Mouse (Mus musculus) 3T3-L1 (cell line): ENCODE results near the gene Gm49630.
"Not testable (repeated sequence)": the region's sequence is repeated elsewhere in the genome, so short reads cannot be mapped to it uniquely, and the experiment has no call there.

ENCODE experiments used
- DNase-seq: peaks from one replicate; pipeline ENCODE4 v3.0.0-alpha.2; 2015; ENCODE audit warnings: low read depth, low spot score

Gm49630 gene

DNA sequence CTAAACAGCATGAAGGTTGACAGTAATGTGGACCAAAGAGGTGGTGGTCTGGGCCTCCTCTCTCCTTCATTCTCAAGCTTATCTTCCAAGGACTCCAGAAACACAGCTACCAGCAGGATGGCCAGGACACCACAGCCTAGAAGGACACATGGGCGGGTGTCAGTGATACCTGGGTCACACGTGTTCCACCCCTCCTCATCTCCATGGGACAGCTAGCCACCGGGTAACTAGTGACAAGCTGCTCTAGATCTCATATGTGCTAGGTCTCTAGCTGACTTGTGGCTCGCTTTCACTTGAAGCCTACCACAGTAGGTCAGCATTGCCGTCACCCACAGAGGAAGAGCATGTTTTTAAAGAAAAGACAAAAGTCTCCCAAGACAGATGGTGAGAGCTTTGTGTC, at the start of gene Gm49630:
Gene Gm49630, minus strand, starts transcription at position 101 of the 400 bp plus-strand sequence.
- not testable (repeated sequence) for DNase-seq

DNA sequence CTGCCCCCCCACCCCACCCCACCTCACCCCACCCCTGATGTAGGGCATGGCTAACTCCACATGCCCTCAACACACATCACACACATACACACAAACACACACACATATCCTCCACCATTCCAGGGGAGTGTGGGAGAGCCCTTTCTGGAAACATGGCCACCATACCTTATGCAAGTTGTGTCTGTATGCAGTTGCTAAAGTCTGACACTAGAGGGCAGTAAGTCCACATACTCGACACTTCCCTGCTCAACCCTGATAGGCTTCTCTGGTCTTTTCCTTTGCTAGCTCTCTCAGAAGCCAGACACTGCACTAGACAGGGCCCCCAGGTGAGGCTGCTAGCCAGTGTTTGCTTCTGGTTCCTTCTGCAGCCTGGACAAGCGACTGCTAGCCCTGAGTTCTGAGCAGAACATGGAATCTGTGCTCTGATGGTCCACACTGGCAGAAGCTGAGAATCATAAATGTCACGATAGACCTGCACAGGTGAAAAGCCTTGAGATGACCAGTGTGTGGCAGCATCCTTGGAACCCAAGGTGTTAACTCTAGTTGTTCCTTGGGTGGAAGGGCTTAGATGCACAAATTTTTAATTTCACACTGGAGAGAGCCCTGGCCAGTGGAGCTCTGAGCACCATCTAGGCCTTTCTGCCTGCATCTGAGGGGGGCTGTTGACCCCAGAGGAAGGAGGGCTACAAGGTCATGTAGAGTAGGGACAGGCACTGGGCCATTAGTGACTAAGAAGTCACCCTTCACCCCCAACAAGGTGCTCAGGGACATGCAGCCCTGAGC, 48.6 kb upstream of the Gm49630 start:
- DNase-seq = not testable (repeated sequence)

DNA sequence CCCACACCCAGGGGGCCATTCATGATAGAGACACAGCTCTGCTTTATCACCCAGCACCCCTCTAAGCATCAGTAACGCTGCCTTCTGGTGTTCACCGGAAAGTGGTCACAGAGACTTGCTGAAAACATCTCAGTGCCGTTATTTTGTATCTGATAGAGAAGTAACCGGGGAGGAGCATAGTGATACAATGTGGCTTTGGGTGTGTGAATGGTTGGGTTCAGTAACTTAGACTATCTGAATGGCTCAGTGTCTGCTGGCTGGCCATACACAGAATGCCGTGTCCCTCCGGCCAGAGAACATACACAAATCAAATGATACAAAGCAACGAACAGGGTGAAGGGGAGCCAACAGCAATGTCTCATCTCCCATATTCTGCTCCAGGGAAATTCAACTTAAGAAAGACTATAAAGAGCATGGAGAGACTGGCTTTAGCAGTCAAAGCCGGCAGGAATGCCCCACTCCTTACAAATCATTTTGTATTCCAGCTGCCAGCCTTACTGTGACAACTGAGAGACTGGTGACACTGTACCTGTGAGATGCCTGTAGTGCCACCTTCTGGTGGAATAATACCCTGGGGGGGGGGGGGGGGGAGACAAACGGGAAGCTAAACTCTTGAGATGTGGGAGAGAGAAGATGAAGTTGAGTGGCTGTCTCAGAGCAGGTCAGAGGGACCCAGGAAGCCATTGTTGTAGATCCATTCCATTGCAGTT, 43.0 kb upstream of the Gm49630 start:
- DNase-seq = not testable (repeated sequence)

DNA sequence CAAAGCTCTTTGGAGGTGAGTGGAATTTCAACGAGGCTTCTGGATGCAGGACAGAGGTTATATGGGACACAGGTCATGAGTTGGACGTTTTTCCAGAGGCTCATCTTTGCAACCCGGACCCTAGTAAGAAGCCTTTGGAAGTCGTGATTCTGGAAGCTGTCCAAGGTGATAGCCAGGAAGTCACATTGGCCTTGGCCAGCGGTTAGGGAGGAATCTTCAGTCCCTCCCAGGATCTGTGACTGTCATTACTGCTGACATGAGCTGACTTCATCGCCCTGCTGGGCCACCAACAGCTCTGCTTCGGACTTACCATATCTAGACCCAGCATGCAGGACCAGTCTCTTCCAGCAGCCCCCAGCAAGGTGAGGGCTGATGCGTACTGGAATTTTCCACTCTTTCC, 41.6 kb upstream of the Gm49630 start:
- not testable (repeated sequence) for DNase-seq

GRCm38 (mm10) chr17:7399770-7400169, 28.0 kb upstream of the Gm49630 start:
- DNase-seq = not testable (repeated sequence)

- not testable (repeated sequence) for DNase-seq
Observed at GRCm38 (mm10) chr17:7398198-7398847, 26.5 kb upstream of the Gm49630 start.

GRCm38 (mm10) chr17:7397079-7397478, 25.3 kb upstream of the Gm49630 start:
- not testable (repeated sequence) for DNase-seq

DNA sequence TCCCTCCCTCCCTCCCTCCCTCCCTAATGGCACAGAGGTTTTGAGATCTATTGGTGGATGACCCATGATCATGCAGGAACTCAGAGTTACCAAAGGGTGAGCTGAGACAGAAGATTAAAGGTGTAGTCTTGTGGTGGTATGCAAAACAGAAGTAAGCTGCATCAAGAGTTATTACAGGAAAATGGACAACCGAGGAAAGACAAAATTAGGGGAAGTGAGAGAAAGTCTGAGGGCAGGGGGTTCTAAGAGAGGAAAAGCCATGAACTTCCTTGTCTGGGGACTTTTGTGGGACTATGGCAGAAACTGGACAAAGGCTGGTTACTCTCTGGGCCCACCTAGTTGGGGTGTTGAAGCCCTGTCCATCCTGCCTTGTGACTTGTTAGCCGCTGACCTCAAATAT, 24.5 kb upstream of the Gm49630 start:
- not testable (repeated sequence) for DNase-seq

DNA sequence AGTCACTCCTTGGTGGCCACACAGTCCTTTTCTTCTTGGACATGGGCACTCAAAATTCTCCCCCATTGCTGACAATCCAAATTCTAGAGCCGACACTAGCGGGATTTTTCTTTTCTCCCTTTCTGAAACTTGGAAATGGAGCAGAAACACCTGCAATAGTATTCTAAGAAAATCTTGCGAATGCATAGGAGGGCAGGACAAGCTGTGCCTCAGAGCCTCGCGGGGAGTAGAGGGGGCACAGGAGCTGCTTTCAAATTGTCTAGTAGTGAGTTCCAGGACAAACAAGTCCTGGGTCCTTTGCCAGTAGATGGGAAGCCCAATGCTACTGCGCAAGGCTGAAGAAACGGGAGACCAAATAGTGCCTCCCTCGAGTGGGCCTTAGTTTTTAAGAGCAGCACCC, 23.9 kb upstream of the Gm49630 start:
- DNase-seq = not testable (repeated sequence)

- DNase-seq = not testable (repeated sequence)
Observed at GRCm38 (mm10) chr17:7395116-7395515, 23.3 kb upstream of the Gm49630 start.

DNA sequence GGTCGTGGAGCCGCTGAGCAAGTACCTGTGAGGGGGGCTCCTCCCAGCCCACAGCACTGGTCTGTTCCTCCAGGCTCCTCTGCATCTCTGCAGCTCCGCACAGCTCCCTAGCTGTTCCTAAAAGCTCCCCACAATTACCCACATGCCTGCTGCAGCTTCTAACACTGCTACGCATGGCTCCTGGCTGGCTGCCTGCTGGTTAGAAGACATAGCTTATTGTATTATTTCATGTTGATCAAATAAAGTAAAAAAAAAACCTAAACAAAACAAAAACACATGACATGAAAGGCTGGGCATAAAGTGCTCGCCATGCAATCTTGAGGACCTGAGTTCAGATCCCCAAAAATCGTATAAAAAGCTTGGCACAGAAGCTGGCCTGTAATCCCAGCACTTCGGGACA, 18.1 kb upstream of the Gm49630 start:
- not testable (repeated sequence) for DNase-seq

DNA sequence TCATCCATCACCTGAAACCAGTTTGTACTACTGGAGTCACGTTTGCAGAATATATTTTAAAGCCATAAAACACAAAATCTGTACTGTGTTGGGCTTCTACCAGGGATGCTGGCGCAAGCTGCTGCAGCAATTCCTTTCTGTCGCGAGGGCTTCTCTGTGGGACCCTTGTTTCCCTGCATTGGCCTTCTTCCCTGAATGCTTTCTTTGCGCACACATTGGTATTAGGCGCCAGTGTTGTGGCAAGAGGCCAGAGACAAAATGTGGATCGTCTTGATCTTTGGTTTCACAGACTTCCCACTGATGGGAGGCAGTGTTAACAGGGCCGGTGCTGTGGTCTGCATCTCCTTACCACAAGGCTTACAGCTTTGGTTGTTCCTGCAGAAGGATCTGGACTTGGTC, 17.2 kb upstream of the Gm49630 start:
- DNase-seq = not testable (repeated sequence)

DNA sequence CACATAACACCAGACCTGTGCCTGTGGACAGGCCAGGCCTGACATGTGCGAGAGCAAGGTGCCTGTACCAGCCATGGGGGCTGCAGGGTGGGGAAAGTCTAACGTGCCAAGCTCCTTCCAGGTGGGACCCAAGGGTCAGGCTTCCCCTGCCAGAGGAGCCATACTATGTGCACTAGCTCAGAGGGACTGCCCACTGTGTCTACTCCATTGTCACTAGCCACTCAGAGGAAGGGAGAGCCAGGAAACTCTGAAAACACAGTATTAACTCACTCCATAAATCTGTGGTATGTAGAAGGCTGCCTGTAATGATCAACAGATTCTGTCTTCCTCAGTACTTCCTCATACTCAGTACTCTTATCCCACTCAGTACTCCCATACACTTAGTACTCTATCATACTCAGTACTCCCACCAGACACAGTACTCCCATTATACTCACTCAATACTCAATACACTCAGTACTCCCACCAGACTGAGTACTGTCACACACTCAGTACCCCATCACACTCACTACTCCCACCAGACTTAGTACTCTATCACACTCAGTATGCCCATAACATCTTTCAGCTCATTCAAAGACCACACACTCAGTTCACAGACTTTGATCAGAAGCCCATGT, 16.7 kb upstream of the Gm49630 start:
- DNase-seq = not testable (repeated sequence)

GRCm38 (mm10) chr17:7386016-7386415, 14.2 kb upstream of the Gm49630 start:
- DNase-seq = peak; percentile 24

DNA sequence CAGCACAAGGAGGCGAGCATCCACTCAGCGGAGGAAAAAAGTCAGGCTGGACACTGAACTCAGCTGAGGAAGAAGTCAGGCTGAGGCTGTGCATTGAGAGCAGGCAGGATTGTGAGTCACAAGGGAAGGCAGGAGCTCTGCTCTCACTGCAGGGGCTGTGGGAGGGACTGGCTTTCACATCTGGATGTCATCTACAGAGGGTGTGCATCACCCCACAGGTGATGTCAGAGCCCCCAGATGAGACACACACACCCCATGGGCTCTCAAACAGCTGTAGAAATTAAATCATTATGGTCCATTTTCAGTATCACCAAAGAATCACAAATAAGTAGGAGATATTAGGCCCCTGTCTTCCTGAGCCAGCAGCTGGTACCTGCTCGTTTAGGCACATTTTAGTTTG, 13.6 kb upstream of the Gm49630 start, which contains the start of gene Unc93a2:
Gene Unc93a2, minus strand, starts transcription at position 101 of the 400 bp plus-strand sequence.
- peak; percentile 56 for DNase-seq

DNA sequence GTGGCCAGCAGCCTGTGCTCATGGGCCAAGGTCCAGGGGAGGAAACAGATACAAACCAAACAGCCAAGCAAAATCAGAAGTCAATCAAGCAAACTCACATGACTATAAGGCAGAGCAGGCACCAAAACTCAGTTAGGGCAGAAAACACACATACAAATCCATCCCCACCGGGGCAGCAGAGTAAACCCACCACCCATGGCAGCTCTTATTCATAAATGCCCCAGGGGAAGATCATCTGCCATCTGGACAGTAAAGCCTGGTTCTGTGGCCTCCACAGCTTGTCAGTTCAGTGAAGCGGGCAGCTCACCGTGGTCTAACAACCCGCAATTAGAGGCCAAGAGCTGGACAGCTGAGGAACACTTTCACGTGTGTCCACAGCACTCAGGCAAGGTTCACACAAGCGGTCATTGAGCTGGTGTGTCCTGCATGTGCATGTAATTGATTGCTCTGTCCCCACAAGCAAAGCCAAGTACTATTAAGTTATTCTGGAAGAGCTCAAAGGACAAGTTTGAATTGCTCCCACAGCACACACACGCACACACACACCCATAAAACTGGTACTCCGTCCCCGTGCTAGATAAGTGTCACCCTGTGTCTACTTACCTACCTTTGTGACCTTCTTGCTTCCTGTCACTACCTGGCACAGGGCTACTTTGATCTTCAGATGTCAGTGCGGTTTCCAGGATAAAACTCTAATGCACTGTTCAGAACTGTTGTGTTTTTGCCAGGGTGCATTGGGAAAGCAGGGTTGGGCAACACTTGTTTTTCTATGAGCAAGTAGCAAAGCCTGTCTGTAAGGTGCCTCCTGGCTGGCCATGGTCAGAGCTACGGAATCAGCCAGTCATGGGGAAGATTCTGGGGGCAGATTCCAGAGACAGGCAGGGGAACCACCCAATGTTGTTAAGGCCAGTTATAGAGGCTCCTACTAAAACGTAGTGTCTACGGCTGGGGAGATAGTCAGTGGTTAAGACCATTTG, 11.7 kb upstream of the Gm49630 start:
- DNase-seq = not testable (repeated sequence)

- DNase-seq = not testable (repeated sequence)
Observed at GRCm38 (mm10) chr17:7382711-7383110, 10.9 kb upstream of the Gm49630 start.

DNA sequence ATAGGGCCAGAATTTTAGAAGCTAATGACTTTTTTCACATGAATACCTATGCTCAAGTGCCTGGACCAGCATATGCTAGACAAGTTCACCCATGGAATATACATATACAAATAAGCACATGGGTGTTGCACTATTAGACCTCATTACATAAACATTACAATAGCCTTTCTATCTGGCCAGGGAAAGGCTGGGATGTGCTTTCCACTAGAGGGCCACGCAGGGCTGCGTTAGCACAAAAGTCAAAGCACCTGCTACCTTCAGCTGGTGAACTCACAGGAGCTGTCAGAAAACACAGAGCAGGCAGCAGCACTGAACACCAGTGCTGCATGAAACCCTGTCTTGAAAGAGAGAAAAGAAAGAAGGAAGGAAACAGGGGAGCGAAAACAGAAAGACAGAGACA, 6.1 kb upstream of the Gm49630 start:
- DNase-seq = not testable (repeated sequence)

GRCm38 (mm10) chr17:7376951-7377700, 5.3 kb upstream of the Gm49630 start:
- not testable (repeated sequence) for DNase-seq

DNA sequence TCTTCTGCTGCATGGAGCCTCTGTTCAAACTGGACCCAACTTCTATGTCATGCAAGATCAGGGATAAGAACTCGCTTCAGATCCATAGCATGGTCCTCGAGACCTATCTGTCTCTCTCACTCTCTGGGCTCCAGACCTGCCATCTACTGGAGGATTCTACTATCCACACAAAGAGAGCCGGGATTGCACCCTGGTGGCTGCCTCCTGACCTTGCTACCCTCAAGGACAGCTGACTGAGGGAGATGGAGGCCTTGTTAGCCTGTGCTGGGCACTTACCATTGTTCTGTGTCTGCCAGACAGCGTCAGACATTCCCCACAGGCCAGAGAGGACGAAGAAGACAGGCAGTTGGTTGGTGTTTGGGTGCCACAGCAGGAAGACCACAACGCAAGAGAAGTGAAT, 2.4 kb downstream of the Gm49630 start:
- DNase-seq = not testable (repeated sequence)
